Mouse (Mus musculus): ENCODE results near the gene Aloxe3.
A peak's percentile ranks its signal among the peaks of the same experiment; 100 is the strongest.

Aloxe3 gene

GRCm38 (mm10) chr11:69185031-69185430 is 59.3 kb downstream of the Aloxe3 start:
- no peak for DNase-seq

DNA sequence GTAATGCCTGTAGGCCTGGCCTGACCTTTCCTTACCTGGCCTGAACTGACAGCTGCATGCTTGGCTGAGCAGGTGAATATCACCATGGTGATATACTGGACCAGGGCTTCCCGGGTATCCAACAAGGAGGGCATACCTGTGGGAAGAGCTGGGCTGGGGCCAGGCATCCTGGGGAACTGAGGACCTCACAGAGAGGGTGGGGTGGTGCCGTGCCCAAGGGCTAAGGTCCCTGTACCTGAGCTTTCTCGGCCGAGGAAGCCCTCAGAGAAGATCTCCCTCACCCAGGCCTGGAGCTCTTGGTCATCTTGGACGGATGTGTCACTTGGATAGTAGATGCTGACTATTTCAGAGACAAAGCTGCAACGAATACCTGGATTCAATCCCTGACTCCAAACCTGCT is 60.2 kb downstream of the Aloxe3 start:
- DNase-seq = no peak

DNA sequence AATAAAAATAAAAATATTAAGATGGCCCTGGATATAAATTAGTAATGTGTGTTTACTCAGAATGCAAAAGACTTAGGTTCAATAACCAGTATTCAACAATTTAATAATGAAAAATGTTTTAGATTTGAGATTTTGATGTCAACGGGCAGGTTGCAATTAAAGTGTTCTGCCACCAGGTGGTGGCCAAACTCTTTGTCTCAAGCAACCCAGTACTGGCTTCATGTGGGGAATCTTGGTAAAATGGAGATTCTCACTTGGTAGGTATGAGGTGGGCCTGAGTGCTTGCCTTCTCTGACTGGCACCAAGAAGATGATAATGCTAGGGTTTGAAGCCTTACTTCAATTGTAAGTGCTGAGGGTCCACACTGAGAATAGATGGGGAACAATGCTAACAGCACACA is 67.1 kb downstream of the Aloxe3 start:
- peak in 1 of 2 experiments; percentile 27 for DNase-seq

DNA sequence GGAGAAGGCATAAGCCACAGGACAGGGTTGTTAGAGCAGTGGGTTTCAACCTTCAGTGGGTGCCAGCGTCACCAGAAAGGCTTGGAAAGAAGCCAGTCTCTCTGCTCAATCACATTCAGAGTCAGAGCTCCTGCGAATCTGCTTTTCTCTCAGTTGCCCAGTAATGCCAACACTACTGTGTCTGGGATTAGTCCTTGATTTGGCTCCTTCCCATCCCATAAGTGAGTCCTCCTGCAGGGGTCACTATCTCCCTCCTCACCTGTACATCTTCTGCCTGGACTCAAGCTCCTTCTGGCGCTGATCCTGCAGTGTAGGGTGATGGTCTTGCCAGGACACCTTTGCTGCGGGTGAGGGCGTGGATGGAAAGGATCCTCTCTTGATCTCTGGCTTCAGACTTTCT is 71.1 kb downstream of the Aloxe3 start:
- no peak for DNase-seq

DNA sequence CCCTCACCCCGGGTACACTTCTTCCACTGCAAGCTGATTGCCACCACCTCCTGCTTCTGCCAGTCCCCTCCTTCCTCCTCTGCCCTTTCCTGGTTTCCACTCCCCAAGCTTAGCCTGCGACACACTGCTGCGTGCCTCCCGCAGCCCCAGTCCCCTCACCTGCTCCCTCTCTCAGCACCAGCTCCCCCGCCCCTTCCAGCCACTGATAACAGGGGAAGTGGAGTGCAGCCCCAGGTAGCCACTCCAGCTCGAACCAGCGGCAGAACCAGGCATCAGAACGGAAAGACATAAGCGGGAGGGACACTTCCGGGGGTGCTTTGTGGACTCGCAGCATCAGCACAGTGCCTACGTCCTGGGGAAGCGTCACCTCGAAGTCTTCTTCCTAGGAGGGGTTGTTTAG is 71.5 kb downstream of the Aloxe3 start:
- DNase-seq = no peak

DNA sequence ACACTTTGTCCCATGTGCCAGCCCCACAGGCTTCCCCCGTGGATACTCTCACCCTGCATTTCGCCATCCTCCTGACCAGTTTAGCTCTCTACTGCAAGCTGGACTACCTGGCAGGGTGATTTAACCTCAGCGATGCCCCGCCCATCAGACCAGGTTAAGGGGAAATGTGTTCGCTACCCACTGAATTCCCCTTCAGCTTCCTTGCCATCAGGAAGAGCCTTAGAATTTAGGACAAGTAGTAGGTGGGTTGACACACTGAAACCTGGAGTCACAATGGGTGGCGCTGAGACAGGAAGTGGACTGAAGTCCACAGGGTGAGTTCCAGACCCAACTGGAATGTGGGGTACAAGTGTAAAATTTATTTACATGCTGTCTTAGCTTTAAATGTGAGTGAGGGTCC is 72.0 kb downstream of the Aloxe3 start, which contains the start of gene Alox8:
Alox8 (minus strand) TSS at position 101 of the 400 bp plus-strand sequence.
- DNase-seq = no peak
